Mouse (Mus musculus): ENCODE results near the gene Gm28048. TPM values are rescaled to one million over a fixed set of nuclear protein-coding genes. Genes with fewer than 3 reads are reported as not detected.
A peak's percentile ranks its signal among the peaks of the same experiment; 100 is the strongest.

Gene Gm28048
- polyA plus RNA-seq, 1 experiment, result 0.05 TPM

GRCm38 (mm10) chr11:22994271-22994670, 12.4 kb upstream of the Gm28048 start:
- H3K27ac ChIP-seq (ENCODE audit: insufficient read depth, low read length), result no peak overlapping the region
- peaks cover 4% of the 10 kb centered on the region for H3K4me1 ChIP-seq (ENCODE audit: control insufficient read depth, insufficient read depth, insufficient read length)
- DNase-seq (ENCODE audit: low read depth in 1 of 2, low spot score in 2 of 2), result no peak
- TF ChIP-seq POLR2A (IDR thresholded peaks at IDR 0.05; ENCODE audit: low read depth, low read length) (no peak), CTCF (IDR thresholded peaks at IDR 0.05; ENCODE audit: extremely low read depth, insufficient read depth, insufficient read length, insufficient replicate concordance) (no peak)
- H3K4me3 ChIP-seq (ENCODE audit: extremely low read depth, insufficient read depth, insufficient read length), result no peak overlapping the region
- peaks cover 26% of the 10 kb centered on the region for H3K36me3 ChIP-seq (ENCODE audit: control insufficient read depth, insufficient read depth, low read length)
- 93% methylated on average over 2 of the region's 2 CpGs for WGBS
- H3K27me3 ChIP-seq (ENCODE audit: control insufficient read depth, insufficient read depth, low read length), result no peaks in the 10 kb centered on the region

- H3K4me1 ChIP-seq (ENCODE audit: control insufficient read depth, insufficient read depth, insufficient read length), result peaks cover 4% of the 10 kb centered on the region
- peak overlapping the region; percentile 85 for H3K4me3 ChIP-seq (ENCODE audit: extremely low read depth, insufficient read depth, insufficient read length)
- TF ChIP-seq POLR2A (IDR thresholded peaks at IDR 0.05; ENCODE audit: low read depth, low read length), result no peak
- no peak for TF ChIP-seq CTCF (IDR thresholded peaks at IDR 0.05; ENCODE audit: extremely low read depth, insufficient read depth, insufficient read length, insufficient replicate concordance)
- DNase-seq (ENCODE audit: low read depth in 1 of 2, low spot score in 2 of 2), result no peak
- H3K27me3 ChIP-seq (ENCODE audit: control insufficient read depth, insufficient read depth, low read length), result no peaks in the 10 kb centered on the region
- H3K36me3 ChIP-seq (ENCODE audit: control insufficient read depth, insufficient read depth, low read length), result peaks cover 15% of the 10 kb centered on the region
- 9% methylated on average over 14 of the region's 14 CpGs for WGBS
- no peak overlapping the region for H3K27ac ChIP-seq (ENCODE audit: insufficient read depth, low read length)
Measured at GRCm38 (mm10) chr11:22991218-22991835, 9.4 kb upstream of the Gm28048 start.

DNA sequence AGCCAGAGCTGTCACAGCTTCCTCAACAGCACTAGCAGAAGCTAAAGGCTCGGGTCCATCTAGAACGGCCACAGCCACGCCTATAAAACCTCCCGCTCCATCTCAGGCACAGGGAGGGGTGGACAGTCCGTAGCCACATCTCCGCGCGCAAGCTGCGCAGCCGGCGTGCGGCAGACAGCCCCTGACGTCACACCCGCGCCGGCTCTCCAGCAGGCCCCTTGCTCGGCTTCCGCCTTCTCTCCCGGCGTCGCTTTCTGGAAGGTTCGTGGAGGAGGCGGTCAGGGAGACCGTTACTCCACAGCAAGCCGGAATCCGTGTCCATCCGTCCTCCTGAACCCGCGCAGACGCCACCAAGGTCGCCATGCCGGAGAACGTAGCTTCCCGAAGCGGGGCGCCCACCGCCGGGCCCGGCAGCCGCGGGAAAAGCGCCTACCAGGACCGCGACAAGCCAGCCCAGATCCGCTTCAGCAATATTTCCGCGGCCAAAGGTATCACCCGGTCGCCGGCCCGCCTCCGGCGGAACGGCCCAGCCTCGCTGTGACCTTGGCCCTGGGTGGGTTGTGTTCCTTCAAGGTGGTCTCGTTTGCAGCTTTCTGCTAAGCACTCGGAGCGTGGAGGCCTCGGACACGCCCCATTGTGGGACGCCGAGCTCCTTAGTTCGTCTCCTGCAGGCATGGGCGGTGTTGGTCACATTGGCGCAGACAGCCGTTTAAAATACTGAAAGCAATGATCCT, 8.7 kb upstream of the Gm28048 start, which contains the start of gene Cct4:
Gene Cct4, plus strand, starts transcription at position 127 of the 734 bp plus-strand sequence.
- WGBS, result under 1% methylated on average over 66 of the region's 66 CpGs
- peak within 1 kb of the TSS; percentile 86 for H3K27ac ChIP-seq (ENCODE audit: insufficient read depth, low read length)
- TF ChIP-seq POLR2A (IDR thresholded peaks at IDR 0.05; ENCODE audit: low read depth, low read length), result peak; percentile 86
- no peak for TF ChIP-seq CTCF (IDR thresholded peaks at IDR 0.05; ENCODE audit: extremely low read depth, insufficient read depth, insufficient read length, insufficient replicate concordance)

GRCm38 (mm10) chr11:22989786-22990185, 7.9 kb upstream of the Gm28048 start:
- Histone ChIP-seq H3K27ac (ENCODE audit: insufficient read depth, low read length) (no peak overlapping the region), H3K4me1 (ENCODE audit: control insufficient read depth, insufficient read depth, insufficient read length) (peaks cover 4% of the 10 kb centered on the region), H3K27me3 (ENCODE audit: control insufficient read depth, insufficient read depth, low read length) (no peaks in the 10 kb centered on the region), H3K36me3 (ENCODE audit: control insufficient read depth, insufficient read depth, low read length) (peaks cover 7% of the 10 kb centered on the region), H3K4me3 (ENCODE audit: extremely low read depth, insufficient read depth, insufficient read length) (peak overlapping the region; percentile 85; the same call in 1 of the 2 replicates)
- 57% methylated on average over 1 of the region's 1 CpGs for WGBS
- no peak for TF ChIP-seq POLR2A (IDR thresholded peaks at IDR 0.05; ENCODE audit: low read depth, low read length)
- no peak for TF ChIP-seq CTCF (IDR thresholded peaks at IDR 0.05; ENCODE audit: extremely low read depth, insufficient read depth, insufficient read length, insufficient replicate concordance)
- DNase-seq (ENCODE audit: low read depth in 1 of 2, low spot score in 2 of 2), result no peak

More for the DNA sequence above, 8.7 kb upstream of the Gm28048 start, which contains the start of gene Cct4:
- H3K4me3 ChIP-seq (ENCODE audit: extremely low read depth, insufficient read depth, insufficient read length), result peak within 1 kb of the TSS; percentile 85
- H3K36me3 ChIP-seq (ENCODE audit: control insufficient read depth, insufficient read depth, low read length), result peaks cover 13% of the 10 kb centered on the region
- no peaks in the 10 kb centered on the region for H3K27me3 ChIP-seq (ENCODE audit: control insufficient read depth, insufficient read depth, low read length)
- peaks cover 4% of the 10 kb centered on the region for H3K4me1 ChIP-seq (ENCODE audit: control insufficient read depth, insufficient read depth, insufficient read length)
- peak; percentile 69 to 89 for DNase-seq (ENCODE audit: low read depth in 1 of 2, low spot score in 2 of 2)

DNA sequence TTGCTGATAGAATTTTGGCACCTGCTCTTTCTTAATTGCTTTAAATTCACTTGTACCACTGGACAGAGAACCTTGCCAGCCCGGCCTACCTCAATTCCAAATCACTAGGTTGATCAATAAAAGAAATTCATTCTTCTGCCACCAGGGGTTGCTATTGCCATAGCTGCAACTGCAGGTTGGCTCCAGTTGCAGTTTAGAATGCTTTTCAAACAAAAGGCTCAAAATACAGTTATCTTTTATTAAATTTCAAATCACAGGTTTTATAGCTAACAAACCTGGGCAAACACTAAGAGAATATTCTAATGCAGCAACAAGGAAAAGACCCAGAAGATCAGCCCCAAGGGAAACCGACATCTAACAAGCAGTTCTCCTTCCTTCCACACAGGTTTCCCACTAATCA, 5.5 kb upstream of the Gm28048 start:
- H3K4me1 ChIP-seq (ENCODE audit: control insufficient read depth, insufficient read depth, insufficient read length), result peaks cover 4% of the 10 kb centered on the region
- 44% methylated on average over 2 of the region's 2 CpGs for WGBS
- no peak overlapping the region for H3K4me3 ChIP-seq (ENCODE audit: extremely low read depth, insufficient read depth, insufficient read length)
- TF ChIP-seq CTCF (IDR thresholded peaks at IDR 0.05; ENCODE audit: extremely low read depth, insufficient read depth, insufficient read length, insufficient replicate concordance) (peak; percentile 48; the same call in 1 of the 2 replicates), POLR2A (IDR thresholded peaks at IDR 0.05; ENCODE audit: low read depth, low read length) (no peak)
- DNase-seq (ENCODE audit: low read depth in 1 of 2, low spot score in 2 of 2), result no peak
- no peaks in the 10 kb centered on the region for H3K36me3 ChIP-seq (ENCODE audit: control insufficient read depth, insufficient read depth, low read length)
- no peaks in the 10 kb centered on the region for H3K27me3 ChIP-seq (ENCODE audit: control insufficient read depth, insufficient read depth, low read length)
- no peak overlapping the region for H3K27ac ChIP-seq (ENCODE audit: insufficient read depth, low read length)

DNA sequence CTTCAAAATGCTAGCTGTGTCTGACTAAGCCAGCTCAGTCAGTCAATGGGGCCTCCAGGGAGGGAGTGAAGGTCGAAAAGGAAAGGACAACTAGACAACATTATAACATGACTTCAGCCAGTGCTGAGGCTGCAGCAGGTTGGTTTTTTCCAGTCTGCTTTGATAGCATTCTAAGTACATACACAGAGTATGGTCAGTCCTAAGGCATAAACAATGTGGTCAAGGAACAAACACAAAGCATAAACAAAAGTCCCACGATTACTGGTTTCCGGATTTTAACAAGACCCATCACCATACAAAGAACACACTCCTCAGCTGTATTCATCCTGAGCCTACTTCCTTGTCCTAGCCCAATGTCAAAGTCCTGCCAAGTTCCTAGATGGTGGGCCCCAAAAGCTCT, 3.6 kb upstream of the Gm28048 start:
- 86% methylated on average over 3 of the region's 3 CpGs for WGBS
- Histone ChIP-seq H3K27me3 (ENCODE audit: control insufficient read depth, insufficient read depth, low read length) (no peaks in the 10 kb centered on the region), H3K4me3 (ENCODE audit: extremely low read depth, insufficient read depth, insufficient read length) (no peak overlapping the region), H3K36me3 (ENCODE audit: control insufficient read depth, insufficient read depth, low read length) (no peaks in the 10 kb centered on the region), H3K4me1 (ENCODE audit: control insufficient read depth, insufficient read depth, insufficient read length) (peaks cover 5% of the 10 kb centered on the region; the same call in 1 of the 2 replicates), H3K27ac (ENCODE audit: insufficient read depth, low read length) (no peak overlapping the region)
- DNase-seq (ENCODE audit: low read depth in 1 of 2, low spot score in 2 of 2), result no peak
- no peak for TF ChIP-seq CTCF (IDR thresholded peaks at IDR 0.05; ENCODE audit: extremely low read depth, insufficient read depth, insufficient read length, insufficient replicate concordance)
- no peak for TF ChIP-seq POLR2A (IDR thresholded peaks at IDR 0.05; ENCODE audit: low read depth, low read length)
